Mouse (Mus musculus) bone marrow, adult 2 months (tissue): ENCODE measurements around the gene Gm12216. TPM values are rescaled to one million over a fixed set of nuclear protein-coding genes. Genes with fewer than 3 reads are reported as not detected.
A peak's percentile ranks its signal among the peaks of the same experiment; 100 is the strongest.

Experiments used
- H3K27ac ChIP-seq: fragments of 200-500 bp; 2 replicates; pipeline ENCODE4 v1.5.1; 2012; ENCODE audit warnings: low read depth, mild to moderate bottlenecking, control low read depth, inconsistent platforms, low read length; ENCODE audit not compliant: control insufficient read depth, poor library complexity, insufficient read depth
- H3K4me1 ChIP-seq: fragments of 200-500 bp; 2 replicates; pipeline ENCODE4 v1.6.1; 2011; ENCODE audit warnings: low read length; ENCODE audit not compliant: control insufficient read depth, insufficient read depth
- H3K4me3 ChIP-seq: fragments of 200-500 bp; replicated peaks from 2 replicates; pipeline ENCODE3; 2011; ENCODE audit warnings: mild to moderate bottlenecking, low read depth, low read length, control low read depth; ENCODE audit not compliant: control insufficient read depth
- CTCF ChIP-seq: fragments of 200-500 bp; IDR thresholded peaks from 2 replicates; pipeline ENCODE4 v1.5.1; 2011; ENCODE audit warnings: low read length, control low read depth; ENCODE audit not compliant: control insufficient read depth, insufficient read depth
- POLR2A ChIP-seq: fragments of 200-500 bp; IDR thresholded peaks from 2 replicates; pipeline ENCODE4 v1.6.1; 2011; ENCODE audit warnings: low read depth, mild to moderate bottlenecking, control low read depth, low read length, borderline replicate concordance; ENCODE audit not compliant: control insufficient read depth
- WGBS: fragments of 180-500 bp; shearing (Covaris S2); methylation state at CpG from one replicate; pipeline ENCODE4 v1.1.7; 2018; 5-methylcytosine and 5-hydroxymethylcytosine counted together
- polyA plus RNA-seq: library from polyadenylated mRNA; stranded (reverse); fragments of >200 nt; gene quantifications from 2 replicates; pipeline ENCODE4 v1.2.4, GENCODE M21; 2011; ENCODE audit warnings: low replicate concordance; ENCODE audit not compliant: missing spikeins, insufficient read depth, insufficient read length

Gm12216 gene
- polyA plus RNA-seq, 1 experiment = 7.8 TPM

GRCm38 (mm10) chr11:53769760-53770124 is 89.3 kb downstream of the Gm12216 start, which contains the start of gene Irf1:
Gene Irf1, plus strand, starts transcription at chr11:53770014.
- under 1% methylated on average over 40 of the region's 40 CpGs for WGBS
- Histone ChIP-seq H3K4me3 (peak within 1 kb of the TSS; percentile 98), H3K27ac (peak within 1 kb of the TSS; percentile 99), H3K4me1 (peaks cover 4% of the 10 kb centered on the region)
- TF ChIP-seq POLR2A (peak; percentile 96), CTCF (no peak)

DNA sequence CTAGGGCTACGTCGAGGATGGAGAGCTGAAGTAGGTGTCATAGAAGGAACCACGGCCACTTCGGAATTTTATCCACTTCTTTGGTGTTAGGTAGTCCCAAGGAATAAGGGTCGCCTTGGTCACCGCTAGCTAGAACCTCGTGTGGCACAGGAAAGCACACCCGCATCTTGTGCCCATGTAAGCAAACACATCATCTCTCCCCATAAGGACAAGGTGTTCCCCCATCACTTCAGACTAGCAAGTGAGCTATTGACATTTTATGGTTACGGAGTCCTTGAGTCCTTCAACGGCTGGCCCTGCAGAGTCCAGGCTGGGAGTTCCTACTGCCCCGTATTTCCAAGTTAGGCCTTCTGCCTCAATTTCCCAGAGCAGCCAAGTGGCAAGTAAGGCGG is 89.9 kb downstream of the Gm12216 start:
- peaks cover 4% of the 10 kb centered on the region for H3K4me1 ChIP-seq
- peak overlapping the region; percentile 81 for H3K27ac ChIP-seq
- 48% methylated on average over 12 of the region's 12 CpGs for WGBS
- TF ChIP-seq CTCF (no peak), POLR2A (no peak)
- H3K4me3 ChIP-seq = no peak overlapping the region

DNA sequence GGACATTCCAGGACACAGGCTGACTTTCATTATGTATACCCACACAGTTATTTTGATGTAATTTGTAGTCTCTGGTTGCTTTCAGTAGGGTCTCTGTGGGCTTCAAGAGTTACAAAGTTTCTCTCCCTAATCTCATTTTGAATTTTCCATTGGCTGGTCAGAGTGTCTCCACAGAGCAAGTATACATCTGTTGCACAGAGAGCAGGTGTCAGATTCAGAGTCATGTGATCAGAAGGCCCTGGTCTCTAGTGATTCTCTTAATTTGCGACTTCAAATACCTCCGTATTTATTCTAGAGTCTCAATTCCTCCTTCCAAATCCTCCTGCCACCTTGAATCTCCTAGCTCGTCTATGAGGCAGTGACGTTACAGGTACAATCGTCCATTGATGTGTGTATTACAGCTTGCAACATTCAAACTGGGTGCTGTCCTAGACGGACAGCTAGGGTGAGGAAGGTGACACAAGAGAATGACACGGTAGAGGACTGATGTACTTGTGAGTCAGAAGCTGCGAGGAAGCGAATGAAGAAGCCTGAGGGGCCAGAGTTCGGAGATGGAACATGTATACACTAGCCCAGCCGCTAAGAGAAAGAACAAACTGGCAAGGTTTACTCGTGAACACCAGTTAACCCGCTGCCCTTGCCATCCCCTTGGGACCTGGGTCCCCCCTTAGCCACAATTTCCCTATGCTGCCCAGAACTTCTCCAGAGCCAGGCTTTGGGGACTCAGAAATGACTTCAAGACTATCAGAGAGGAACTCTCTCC is 90.5 kb downstream of the Gm12216 start:
- TF ChIP-seq POLR2A = no peak
- no peak for TF ChIP-seq CTCF
- H3K4me3 ChIP-seq = no peak overlapping the region
- H3K27ac ChIP-seq = peak overlapping the region; percentile 81
- H3K4me1 ChIP-seq = peaks cover 4% of the 10 kb centered on the region
- 48% methylated on average over 13 of the region's 13 CpGs for WGBS

GRCm38 (mm10) chr11:53764581-53764980 is 94.5 kb downstream of the Gm12216 start:
- 83% methylated on average over 5 of the region's 5 CpGs for WGBS
- peaks cover 7% of the 10 kb centered on the region for H3K4me1 ChIP-seq
- no peak overlapping the region; the same call in 1 of the 2 replicates for H3K27ac ChIP-seq
- H3K4me3 ChIP-seq = no peak overlapping the region
- TF ChIP-seq POLR2A (no peak), CTCF (no peak)

DNA sequence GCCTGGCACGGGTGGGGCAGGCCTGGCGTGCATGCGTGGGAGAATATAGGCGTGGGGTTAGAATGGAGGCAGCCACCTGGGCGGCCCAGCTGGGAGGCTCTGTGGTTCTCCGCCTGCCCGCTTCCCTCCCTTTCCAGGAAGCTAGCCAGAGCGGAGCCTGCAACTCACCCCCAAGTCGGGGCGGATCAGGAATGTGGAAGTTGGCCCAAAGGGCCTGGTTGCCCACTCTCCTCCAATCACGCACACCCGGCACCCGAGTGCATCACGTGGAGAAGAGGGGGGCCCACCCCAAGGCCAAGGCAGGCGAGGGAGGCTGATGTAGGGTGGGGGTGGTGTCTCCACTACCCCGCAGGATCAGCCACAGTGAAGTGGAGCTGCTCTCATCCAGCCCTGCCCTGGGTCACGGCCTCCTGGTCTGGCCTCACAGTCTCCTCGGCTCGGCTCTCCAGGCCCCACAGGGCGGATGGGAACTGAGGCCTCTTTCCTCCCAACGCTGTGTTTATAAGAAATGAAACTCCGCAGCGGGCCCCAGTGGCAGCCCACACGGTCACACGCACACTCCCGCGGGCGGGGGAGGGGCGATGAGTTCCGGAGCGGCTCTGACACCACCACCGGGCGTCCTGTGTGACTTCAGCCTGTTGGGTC is 95.4 kb downstream of the Gm12216 start:
- peak; percentile 90 for TF ChIP-seq POLR2A
- peak; percentile 34; the same call in 1 of the 2 replicates for TF ChIP-seq CTCF
- Histone ChIP-seq H3K4me3 (peak overlapping the region; percentile 84), H3K4me1 (peaks cover 4% of the 10 kb centered on the region), H3K27ac (peak overlapping the region; percentile 99)
- under 1% methylated on average over 33 of the region's 33 CpGs for WGBS

GRCm38 (mm10) chr11:53762827-53763495 is 96.1 kb downstream of the Gm12216 start:
- peak overlapping the region; percentile 84 for H3K4me3 ChIP-seq
- under 1% methylated on average over 23 of the region's 23 CpGs for WGBS
- H3K27ac ChIP-seq = peak overlapping the region; percentile 99
- H3K4me1 ChIP-seq = peaks cover 4% of the 10 kb centered on the region
- TF ChIP-seq CTCF (no peak), POLR2A (peak; percentile 38; the same call in 1 of the 2 replicates)

GRCm38 (mm10) chr11:53762426-53762825 is 96.6 kb downstream of the Gm12216 start:
- Histone ChIP-seq H3K4me3 (peak overlapping the region; percentile 84), H3K27ac (peak overlapping the region; percentile 99), H3K4me1 (peaks cover 4% of the 10 kb centered on the region)
- TF ChIP-seq CTCF (no peak), POLR2A (no peak)
- 22% methylated on average over 2 of the region's 2 CpGs for WGBS

DNA sequence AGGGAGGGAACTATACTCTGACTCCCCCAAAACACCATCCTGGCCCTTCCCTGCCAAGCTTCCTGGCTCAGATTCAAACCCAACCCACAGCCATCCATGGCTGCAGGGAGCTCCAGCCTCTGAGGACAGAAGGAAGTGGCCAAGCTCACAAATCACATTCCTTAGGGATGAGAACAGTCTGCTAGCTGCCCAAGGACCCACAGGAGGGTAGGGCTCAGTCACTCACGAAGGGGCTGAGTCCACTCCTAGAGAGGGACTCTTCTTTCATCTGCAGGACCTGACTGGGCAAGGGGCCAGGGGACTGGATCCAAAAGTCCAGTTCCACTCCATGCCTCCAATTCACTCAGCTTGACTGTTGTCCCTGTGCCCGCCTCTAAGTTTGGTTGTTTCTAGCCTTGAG is 97.2 kb downstream of the Gm12216 start:
- no peak overlapping the region for H3K4me3 ChIP-seq
- H3K27ac ChIP-seq = no peak overlapping the region
- no peak for TF ChIP-seq CTCF
- TF ChIP-seq POLR2A = no peak
- WGBS = 81% methylated on average over 2 of the region's 2 CpGs
- H3K4me1 ChIP-seq = peaks cover 4% of the 10 kb centered on the region
